Mouse (Mus musculus): ENCODE results near the gene Fam20a. TPM values are rescaled to one million over a fixed set of nuclear protein-coding genes. Genes with fewer than 3 reads are reported as not detected.
A peak's percentile ranks its signal among the peaks of the same experiment; 100 is the strongest.

Gene Fam20a
- polyA plus RNA-seq, 1 experiment from 2014 or later: 3.0 TPM

GRCm38 (mm10) chr11:109649206-109649605 lies 72.9 kb downstream of the Fam20a start, which contains the start of gene Prkar1a:
Gene Prkar1a, plus strand, starts transcription at chr11:109649405.
- H3K9ac ChIP-seq (ENCODE audit: low read depth, low read length): peak within 1 kb of the TSS; percentile 96
- WGBS: 41% methylated on average over 8 of the region's 8 CpGs
- H3K36me3 ChIP-seq (ENCODE audit: control insufficient read depth, insufficient read depth, low read length): no peaks in the 10 kb centered on the region
- H3K4me3 ChIP-seq (ENCODE audit: low read depth, low read length): peak within 1 kb of the TSS; percentile 99
- no peaks in the 10 kb centered on the region for H3K9me3 ChIP-seq (ENCODE audit: control insufficient read depth, low read length)
- peak within 1 kb of the TSS; percentile 87 for H3K27ac ChIP-seq (ENCODE audit: low read depth, low read length)
- no peak for DNase-seq (ENCODE audit: low spot score)
- ATAC-seq (ENCODE audit: low FRiP score): no peak
- H3K4me1 ChIP-seq (replicated peaks; ENCODE audit: control insufficient read depth, insufficient read depth, low read length): peaks cover 4% of the 10 kb centered on the region; the same call in 1 of the 2 replicates
- H3K4me2 ChIP-seq (replicated peaks; ENCODE audit: low read depth, low read length): peak within 1 kb of the TSS; percentile 80
- no peaks in the 10 kb centered on the region for H3K27me3 ChIP-seq (ENCODE audit: control insufficient read depth, insufficient read depth, low read length)

GRCm38 (mm10) chr11:109648510-109648909 lies 73.6 kb downstream of the Fam20a start:
- Histone ChIP-seq H3K27ac (ENCODE audit: low read depth, low read length) (no peak overlapping the region), H3K9ac (ENCODE audit: low read depth, low read length) (no peak overlapping the region), H3K4me1 (replicated peaks; ENCODE audit: control insufficient read depth, insufficient read depth, low read length) (peaks cover 4% of the 10 kb centered on the region; the same call in 1 of the 2 replicates), H3K36me3 (ENCODE audit: control insufficient read depth, insufficient read depth, low read length) (no peaks in the 10 kb centered on the region), H3K9me3 (ENCODE audit: control insufficient read depth, low read length) (no peaks in the 10 kb centered on the region), H3K4me3 (ENCODE audit: low read depth, low read length) (no peak overlapping the region), H3K27me3 (ENCODE audit: control insufficient read depth, insufficient read depth, low read length) (no peaks in the 10 kb centered on the region), H3K4me2 (replicated peaks; ENCODE audit: low read depth, low read length) (no peak overlapping the region)
- WGBS: 61% methylated on average over 7 of the region's 7 CpGs
- ATAC-seq (ENCODE audit: low FRiP score) (no peak), DNase-seq (ENCODE audit: low spot score) (no peak)

- Histone ChIP-seq H3K9me3 (ENCODE audit: control insufficient read depth, low read length) (no peaks in the 10 kb centered on the region), H3K36me3 (ENCODE audit: control insufficient read depth, insufficient read depth, low read length) (no peaks in the 10 kb centered on the region)
- 86% methylated on average over 5 of the region's 5 CpGs for WGBS
Observed at GRCm38 (mm10) chr11:109641498-109642222, 80.4 kb downstream of the Fam20a start.

GRCm38 (mm10) chr11:109635871-109636395 lies 86.1 kb downstream of the Fam20a start:
- DNase-seq (ENCODE audit: low spot score) (no peak), ATAC-seq (ENCODE audit: low FRiP score) (no peak)
- Histone ChIP-seq H3K4me2 (replicated peaks; ENCODE audit: low read depth, low read length) (no peak overlapping the region), H3K4me1 (replicated peaks; ENCODE audit: control insufficient read depth, insufficient read depth, low read length) (no peaks in the 10 kb centered on the region), H3K4me3 (ENCODE audit: low read depth, low read length) (no peak overlapping the region), H3K9me3 (ENCODE audit: control insufficient read depth, low read length) (no peaks in the 10 kb centered on the region), H3K27me3 (ENCODE audit: control insufficient read depth, insufficient read depth, low read length) (no peaks in the 10 kb centered on the region), H3K27ac (ENCODE audit: low read depth, low read length) (no peak overlapping the region), H3K9ac (ENCODE audit: low read depth, low read length) (no peak overlapping the region), H3K36me3 (ENCODE audit: control insufficient read depth, insufficient read depth, low read length) (no peaks in the 10 kb centered on the region)
- 86% methylated on average over 6 of the region's 6 CpGs for WGBS

More at GRCm38 (mm10) chr11:109641498-109642222, 80.4 kb downstream of the Fam20a start:
- DNase-seq (ENCODE audit: low spot score) (no peak), ATAC-seq (ENCODE audit: low FRiP score) (no peak)
- Histone ChIP-seq H3K27ac (ENCODE audit: low read depth, low read length) (no peak overlapping the region), H3K27me3 (ENCODE audit: control insufficient read depth, insufficient read depth, low read length) (no peaks in the 10 kb centered on the region), H3K4me2 (replicated peaks; ENCODE audit: low read depth, low read length) (no peak overlapping the region), H3K4me3 (ENCODE audit: low read depth, low read length) (no peak overlapping the region), H3K9ac (ENCODE audit: low read depth, low read length) (no peak overlapping the region), H3K4me1 (replicated peaks; ENCODE audit: control insufficient read depth, insufficient read depth, low read length) (no peaks in the 10 kb centered on the region)

- H3K9me3 ChIP-seq (ENCODE audit: control insufficient read depth, low read length): no peaks in the 10 kb centered on the region
- DNase-seq (ENCODE audit: low spot score) (no peak), ATAC-seq (ENCODE audit: low FRiP score) (no peak)
- no peaks in the 10 kb centered on the region for H3K27me3 ChIP-seq (ENCODE audit: control insufficient read depth, insufficient read depth, low read length)
- no peak overlapping the region for H3K4me2 ChIP-seq (replicated peaks; ENCODE audit: low read depth, low read length)
- no peak overlapping the region for H3K4me3 ChIP-seq (ENCODE audit: low read depth, low read length)
- H3K27ac ChIP-seq (ENCODE audit: low read depth, low read length): no peak overlapping the region
- 80% methylated on average over 9 of the region's 9 CpGs for WGBS
- H3K36me3 ChIP-seq (ENCODE audit: control insufficient read depth, insufficient read depth, low read length): no peaks in the 10 kb centered on the region
- no peaks in the 10 kb centered on the region for H3K4me1 ChIP-seq (replicated peaks; ENCODE audit: control insufficient read depth, insufficient read depth, low read length)
- H3K9ac ChIP-seq (ENCODE audit: low read depth, low read length): no peak overlapping the region
Observed at GRCm38 (mm10) chr11:109634928-109635327, 87.2 kb downstream of the Fam20a start.

- H3K27ac ChIP-seq (ENCODE audit: low read depth, low read length): no peak overlapping the region
- H3K4me3 ChIP-seq (ENCODE audit: low read depth, low read length): no peak overlapping the region
- H3K36me3 ChIP-seq (ENCODE audit: control insufficient read depth, insufficient read depth, low read length): no peaks in the 10 kb centered on the region
- no peaks in the 10 kb centered on the region for H3K4me1 ChIP-seq (replicated peaks; ENCODE audit: control insufficient read depth, insufficient read depth, low read length)
- H3K9ac ChIP-seq (ENCODE audit: low read depth, low read length): no peak overlapping the region
- H3K9me3 ChIP-seq (ENCODE audit: control insufficient read depth, low read length): no peaks in the 10 kb centered on the region
- no peak for DNase-seq (ENCODE audit: low spot score)
- no peak overlapping the region for H3K4me2 ChIP-seq (replicated peaks; ENCODE audit: low read depth, low read length)
- ATAC-seq (ENCODE audit: low FRiP score): no peak
- WGBS: 75% methylated on average over 10 of the region's 10 CpGs
- no peaks in the 10 kb centered on the region for H3K27me3 ChIP-seq (ENCODE audit: control insufficient read depth, insufficient read depth, low read length)
Observed at GRCm38 (mm10) chr11:109629021-109629521, 93.0 kb downstream of the Fam20a start.

- no peak overlapping the region for H3K4me2 ChIP-seq (replicated peaks; ENCODE audit: low read depth, low read length)
- no peaks in the 10 kb centered on the region for H3K4me1 ChIP-seq (replicated peaks; ENCODE audit: control insufficient read depth, insufficient read depth, low read length)
- H3K36me3 ChIP-seq (ENCODE audit: control insufficient read depth, insufficient read depth, low read length): no peaks in the 10 kb centered on the region
- DNase-seq (ENCODE audit: low spot score): no peak
- WGBS: 88% methylated on average over 3 of the region's 3 CpGs
- no peaks in the 10 kb centered on the region for H3K9me3 ChIP-seq (ENCODE audit: control insufficient read depth, low read length)
- no peak overlapping the region for H3K27ac ChIP-seq (ENCODE audit: low read depth, low read length)
- no peaks in the 10 kb centered on the region for H3K27me3 ChIP-seq (ENCODE audit: control insufficient read depth, insufficient read depth, low read length)
- no peak overlapping the region for H3K4me3 ChIP-seq (ENCODE audit: low read depth, low read length)
- no peak for ATAC-seq (ENCODE audit: low FRiP score)
- H3K9ac ChIP-seq (ENCODE audit: low read depth, low read length): no peak overlapping the region
Observed at GRCm38 (mm10) chr11:109628099-109628498, 94.0 kb downstream of the Fam20a start.

GRCm38 (mm10) chr11:109627648-109628047 lies 94.4 kb downstream of the Fam20a start:
- no peaks in the 10 kb centered on the region for H3K9me3 ChIP-seq (ENCODE audit: control insufficient read depth, low read length)
- WGBS: 92% methylated on average over 4 of the region's 4 CpGs
- DNase-seq (ENCODE audit: low spot score): no peak
- no peak for ATAC-seq (ENCODE audit: low FRiP score)
- H3K4me3 ChIP-seq (ENCODE audit: low read depth, low read length): no peak overlapping the region
- H3K27ac ChIP-seq (ENCODE audit: low read depth, low read length): no peak overlapping the region
- H3K9ac ChIP-seq (ENCODE audit: low read depth, low read length): no peak overlapping the region
- H3K36me3 ChIP-seq (ENCODE audit: control insufficient read depth, insufficient read depth, low read length): no peaks in the 10 kb centered on the region
- H3K4me1 ChIP-seq (replicated peaks; ENCODE audit: control insufficient read depth, insufficient read depth, low read length): no peaks in the 10 kb centered on the region
- H3K27me3 ChIP-seq (ENCODE audit: control insufficient read depth, insufficient read depth, low read length): no peaks in the 10 kb centered on the region
- no peak overlapping the region for H3K4me2 ChIP-seq (replicated peaks; ENCODE audit: low read depth, low read length)

GRCm38 (mm10) chr11:109623238-109623637 lies 98.8 kb downstream of the Fam20a start:
- no peak overlapping the region for H3K9ac ChIP-seq (ENCODE audit: low read depth, low read length)
- H3K4me3 ChIP-seq (ENCODE audit: low read depth, low read length): no peak overlapping the region
- ATAC-seq (ENCODE audit: low FRiP score) (no peak), DNase-seq (ENCODE audit: low spot score) (no peak)
- no peaks in the 10 kb centered on the region for H3K4me1 ChIP-seq (replicated peaks; ENCODE audit: control insufficient read depth, insufficient read depth, low read length)
- no peak overlapping the region for H3K27ac ChIP-seq (ENCODE audit: low read depth, low read length)
- no peaks in the 10 kb centered on the region for H3K9me3 ChIP-seq (ENCODE audit: control insufficient read depth, low read length)
- no peak overlapping the region for H3K4me2 ChIP-seq (replicated peaks; ENCODE audit: low read depth, low read length)
- 90% methylated on average over 7 of the region's 7 CpGs for WGBS
- no peaks in the 10 kb centered on the region for H3K27me3 ChIP-seq (ENCODE audit: control insufficient read depth, insufficient read depth, low read length)
- H3K36me3 ChIP-seq (ENCODE audit: control insufficient read depth, insufficient read depth, low read length): no peaks in the 10 kb centered on the region
